Mouse (Mus musculus): ENCODE measurements around the gene Zfp804a. TPM values are rescaled to one million over a fixed set of nuclear protein-coding genes. Genes with fewer than 3 reads are reported as not detected.

Gene Zfp804a
- polyA plus RNA-seq, 2 experiments: 0.60 to 0.73 TPM

GRCm38 (mm10) chr2:82113148-82113547 lies 60.1 kb downstream of the Zfp804a start:
- WGBS: 76% methylated on average over 1 of the region's 1 CpGs
- Histone ChIP-seq H3K4me1 (ENCODE audit: control insufficient read depth, insufficient read depth, low read length) (no peaks in the 10 kb centered on the region), H3K4me3 (replicated peaks; ENCODE audit: low read length) (no peak overlapping the region), H3K36me3 (ENCODE audit: control insufficient read depth, insufficient read depth, low read length) (no peaks in the 10 kb centered on the region), H3K9ac (ENCODE audit: low read depth, low read length, severe bottlenecking) (no peak overlapping the region), H3K27me3 (ENCODE audit: control insufficient read depth, insufficient read depth, low read length) (no peaks in the 10 kb centered on the region), H3K4me2 (replicated peaks; ENCODE audit: low read depth, low read length, severe bottlenecking) (no peak overlapping the region), H3K9me3 (ENCODE audit: control insufficient read depth, low read length) (no peaks in the 10 kb centered on the region), H3K27ac (replicated peaks; ENCODE audit: low read depth, low read length) (no peak overlapping the region)
- ATAC-seq (ENCODE audit: low FRiP score, low read depth): no peak
- DNase-seq (ENCODE audit: low spot score): no peak
- no peak for TF ChIP-seq POLR2A (IDR thresholded peaks at IDR 0.05; ENCODE audit: borderline replicate concordance, extremely low read depth, insufficient read depth, insufficient read length)

- no peak overlapping the region for H3K4me3 ChIP-seq (replicated peaks; ENCODE audit: low read length)
- H3K36me3 ChIP-seq (ENCODE audit: control insufficient read depth, insufficient read depth, low read length): no peaks in the 10 kb centered on the region
- no peak overlapping the region for H3K4me2 ChIP-seq (replicated peaks; ENCODE audit: low read depth, low read length, severe bottlenecking)
- no peak for TF ChIP-seq POLR2A (IDR thresholded peaks at IDR 0.05; ENCODE audit: borderline replicate concordance, extremely low read depth, insufficient read depth, insufficient read length)
- DNase-seq (ENCODE audit: low spot score): no peak
- no peak overlapping the region for H3K9ac ChIP-seq (ENCODE audit: low read depth, low read length, severe bottlenecking)
- WGBS: 85% methylated on average over 2 of the region's 2 CpGs
- no peak overlapping the region for H3K27ac ChIP-seq (replicated peaks; ENCODE audit: low read depth, low read length)
- H3K4me1 ChIP-seq (ENCODE audit: control insufficient read depth, insufficient read depth, low read length): no peaks in the 10 kb centered on the region
- no peaks in the 10 kb centered on the region for H3K27me3 ChIP-seq (ENCODE audit: control insufficient read depth, insufficient read depth, low read length)
- ATAC-seq (ENCODE audit: low FRiP score, low read depth): no peak
- no peaks in the 10 kb centered on the region for H3K9me3 ChIP-seq (ENCODE audit: control insufficient read depth, low read length)
These were observed 60.6 kb downstream of the Zfp804a start for GRCm38 (mm10) chr2:82113650-82114049.

- no peak for DNase-seq (ENCODE audit: low spot score)
- no peaks in the 10 kb centered on the region for H3K9me3 ChIP-seq (ENCODE audit: control insufficient read depth, low read length)
- TF ChIP-seq POLR2A (IDR thresholded peaks at IDR 0.05; ENCODE audit: borderline replicate concordance, extremely low read depth, insufficient read depth, insufficient read length): no peak
- 62% methylated on average over 2 of the region's 2 CpGs for WGBS
- no peaks in the 10 kb centered on the region for H3K36me3 ChIP-seq (ENCODE audit: control insufficient read depth, insufficient read depth, low read length)
- H3K9ac ChIP-seq (ENCODE audit: low read depth, low read length, severe bottlenecking): no peak overlapping the region
- no peaks in the 10 kb centered on the region for H3K27me3 ChIP-seq (ENCODE audit: control insufficient read depth, insufficient read depth, low read length)
- H3K4me2 ChIP-seq (replicated peaks; ENCODE audit: low read depth, low read length, severe bottlenecking): no peak overlapping the region
- H3K27ac ChIP-seq (replicated peaks; ENCODE audit: low read depth, low read length): no peak overlapping the region
- ATAC-seq (ENCODE audit: low FRiP score, low read depth): no peak
- no peaks in the 10 kb centered on the region for H3K4me1 ChIP-seq (ENCODE audit: control insufficient read depth, insufficient read depth, low read length)
- H3K4me3 ChIP-seq (replicated peaks; ENCODE audit: low read length): no peak overlapping the region
These were observed 66.6 kb downstream of the Zfp804a start for GRCm38 (mm10) chr2:82119577-82119976.

GRCm38 (mm10) chr2:82178693-82179092 lies 125.7 kb downstream of the Zfp804a start:
- Histone ChIP-seq H3K36me3 (ENCODE audit: control insufficient read depth, insufficient read depth, low read length) (no peaks in the 10 kb centered on the region), H3K4me3 (replicated peaks; ENCODE audit: low read length) (no peak overlapping the region), H3K27ac (replicated peaks; ENCODE audit: low read depth, low read length) (no peak overlapping the region), H3K4me1 (ENCODE audit: control insufficient read depth, insufficient read depth, low read length) (no peaks in the 10 kb centered on the region), H3K4me2 (replicated peaks; ENCODE audit: low read depth, low read length, severe bottlenecking) (no peak overlapping the region), H3K27me3 (ENCODE audit: control insufficient read depth, insufficient read depth, low read length) (no peaks in the 10 kb centered on the region), H3K9ac (ENCODE audit: low read depth, low read length, severe bottlenecking) (no peak overlapping the region), H3K9me3 (ENCODE audit: control insufficient read depth, low read length) (no peaks in the 10 kb centered on the region)
- WGBS: 90% methylated on average over 2 of the region's 2 CpGs
- ATAC-seq (ENCODE audit: low FRiP score, low read depth) (no peak), DNase-seq (ENCODE audit: low spot score) (no peak)
- TF ChIP-seq POLR2A (IDR thresholded peaks at IDR 0.05; ENCODE audit: borderline replicate concordance, extremely low read depth, insufficient read depth, insufficient read length): no peak

- no peaks in the 10 kb centered on the region for H3K27me3 ChIP-seq (ENCODE audit: control insufficient read depth, insufficient read depth, low read length)
- WGBS: 91% methylated on average over 1 of the region's 1 CpGs
- TF ChIP-seq POLR2A (IDR thresholded peaks at IDR 0.05; ENCODE audit: borderline replicate concordance, extremely low read depth, insufficient read depth, insufficient read length): no peak
- no peak for ATAC-seq (ENCODE audit: low FRiP score, low read depth)
- H3K27ac ChIP-seq (replicated peaks; ENCODE audit: low read depth, low read length): no peak overlapping the region
- H3K4me3 ChIP-seq (replicated peaks; ENCODE audit: low read length): no peak overlapping the region
- no peak overlapping the region for H3K4me2 ChIP-seq (replicated peaks; ENCODE audit: low read depth, low read length, severe bottlenecking)
- no peaks in the 10 kb centered on the region for H3K36me3 ChIP-seq (ENCODE audit: control insufficient read depth, insufficient read depth, low read length)
- DNase-seq (ENCODE audit: low spot score): no peak
- no peaks in the 10 kb centered on the region for H3K9me3 ChIP-seq (ENCODE audit: control insufficient read depth, low read length)
- H3K4me1 ChIP-seq (ENCODE audit: control insufficient read depth, insufficient read depth, low read length): no peaks in the 10 kb centered on the region
- no peak overlapping the region for H3K9ac ChIP-seq (ENCODE audit: low read depth, low read length, severe bottlenecking)
These were observed 128.0 kb downstream of the Zfp804a start for GRCm38 (mm10) chr2:82181010-82181409.

GRCm38 (mm10) chr2:82199901-82200300 lies 146.9 kb downstream of the Zfp804a start:
- no peaks in the 10 kb centered on the region for H3K27me3 ChIP-seq (ENCODE audit: control insufficient read depth, insufficient read depth, low read length)
- 88% methylated on average over 5 of the region's 5 CpGs for WGBS

More at GRCm38 (mm10) chr2:82199901-82200300, 146.9 kb downstream of the Zfp804a start:
- TF ChIP-seq POLR2A (IDR thresholded peaks at IDR 0.05; ENCODE audit: borderline replicate concordance, extremely low read depth, insufficient read depth, insufficient read length): no peak
- Histone ChIP-seq H3K9ac (ENCODE audit: low read depth, low read length, severe bottlenecking) (no peak overlapping the region), H3K27ac (replicated peaks; ENCODE audit: low read depth, low read length) (no peak overlapping the region), H3K4me1 (ENCODE audit: control insufficient read depth, insufficient read depth, low read length) (no peaks in the 10 kb centered on the region), H3K36me3 (ENCODE audit: control insufficient read depth, insufficient read depth, low read length) (no peaks in the 10 kb centered on the region), H3K4me2 (replicated peaks; ENCODE audit: low read depth, low read length, severe bottlenecking) (no peak overlapping the region), H3K9me3 (ENCODE audit: control insufficient read depth, low read length) (no peaks in the 10 kb centered on the region), H3K4me3 (replicated peaks; ENCODE audit: low read length) (no peak overlapping the region)
- no peak for ATAC-seq (ENCODE audit: low FRiP score, low read depth)
- DNase-seq (ENCODE audit: low spot score): no peak
